Mouse (Mus musculus): Measurements from ENCODE around the gene Gm13287. TPM values are rescaled to one million over a fixed set of nuclear protein-coding genes. Genes with fewer than 3 reads are reported as not detected.
"Not testable (repeated sequence)": the region's sequence is repeated elsewhere in the genome, so short reads cannot be mapped to it uniquely, and the experiment has no call there.

The Gm13287 gene
- polyA plus RNA-seq, 1 experiment from 2014 or later, result not detected

DNA sequence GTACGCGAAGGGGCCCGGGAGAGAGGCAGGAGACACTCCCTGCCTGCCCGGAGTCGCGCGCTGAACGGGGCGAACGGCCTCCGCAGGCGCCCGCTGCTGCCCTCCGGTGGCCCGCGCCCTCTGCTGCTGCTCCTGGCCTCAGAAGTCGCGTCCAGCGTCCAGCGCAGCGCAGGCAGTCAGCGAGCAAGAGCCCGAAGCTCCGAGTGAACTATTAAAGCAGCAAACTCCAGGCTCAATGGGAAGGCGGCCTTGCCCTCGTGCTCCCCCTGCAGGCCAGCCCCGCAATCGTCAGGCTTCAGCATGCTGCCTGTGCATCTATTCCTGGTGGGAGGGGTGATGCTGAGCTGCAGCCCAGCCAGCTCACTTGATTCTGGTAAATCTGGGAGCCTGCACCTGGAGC is 11.8 kb upstream of the Gm13287 start, which contains the start of gene Gm13278:
Gene Gm13278, plus strand, starts transcription at position 301 of the 400 bp plus-strand sequence.
- not testable (repeated sequence) for H3K27me3 ChIP-seq (replicated peaks; ENCODE audit: control insufficient read depth, insufficient read depth, low read length); H3K9me3 ChIP-seq (ENCODE audit: control insufficient read depth, low read length); H3K4me2 ChIP-seq (ENCODE audit: low read depth, low read length); H3K36me3 ChIP-seq (ENCODE audit: control insufficient read depth, insufficient read depth, low read length); H3K4me3 ChIP-seq (ENCODE audit: low read length); H3K27ac ChIP-seq (ENCODE audit: low read length); H3K9ac ChIP-seq (ENCODE audit: low read depth, low read length); ATAC-seq; H3K4me1 ChIP-seq (ENCODE audit: control insufficient read depth, insufficient read depth, low read length)
- no CpG with 5 or more reads among the region's 28 CpGs for WGBS

DNA sequence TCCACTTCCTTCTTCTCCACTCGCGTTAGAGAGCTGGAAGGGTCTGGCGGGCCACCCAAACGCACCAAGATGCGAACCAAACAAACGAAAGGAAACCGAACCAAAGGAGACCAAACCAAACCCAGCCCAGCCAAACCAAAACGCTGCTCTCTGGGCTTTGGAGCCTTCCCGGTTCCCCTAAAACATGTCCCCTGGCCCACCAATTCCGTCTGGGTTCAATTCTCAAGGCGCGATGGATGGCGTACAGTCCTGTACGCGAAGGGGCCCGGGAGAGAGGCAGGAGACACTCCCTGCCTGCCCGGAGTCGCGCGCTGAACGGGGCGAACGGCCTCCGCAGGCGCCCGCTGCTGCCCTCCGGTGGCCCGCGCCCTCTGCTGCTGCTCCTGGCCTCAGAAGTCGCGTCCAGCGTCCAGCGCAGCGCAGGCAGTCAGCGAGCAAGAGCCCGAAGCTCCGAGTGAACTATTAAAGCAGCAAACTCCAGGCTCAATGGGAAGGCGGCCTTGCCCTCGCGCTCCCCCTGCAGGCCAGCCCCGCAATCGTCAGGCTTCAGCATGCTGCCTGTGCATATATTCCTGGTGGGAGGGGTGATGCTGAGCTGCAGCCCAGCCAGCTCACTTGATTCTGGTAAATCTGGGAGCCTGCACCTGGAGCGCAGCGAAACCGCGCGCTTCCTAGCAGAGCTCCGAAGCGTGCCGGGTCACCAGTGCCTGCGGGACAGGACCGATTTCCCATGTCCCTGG is 8.9 kb upstream of the Gm13287 start, which contains the start of gene Gm13275:
Gene Gm13275, plus strand, starts transcription at position 552 of the 740 bp plus-strand sequence.
- H3K27ac ChIP-seq (ENCODE audit: low read length); H3K9ac ChIP-seq (ENCODE audit: low read depth, low read length); H3K4me1 ChIP-seq (ENCODE audit: control insufficient read depth, insufficient read depth, low read length); H3K9me3 ChIP-seq (ENCODE audit: control insufficient read depth, low read length); H3K4me2 ChIP-seq (ENCODE audit: low read depth, low read length); ATAC-seq; H3K4me3 ChIP-seq (ENCODE audit: low read length); H3K36me3 ChIP-seq (ENCODE audit: control insufficient read depth, insufficient read depth, low read length); H3K27me3 ChIP-seq (replicated peaks; ENCODE audit: control insufficient read depth, insufficient read depth, low read length): not testable (repeated sequence)
- WGBS, result 0% methylated on average over 9 of the region's 52 CpGs

DNA sequence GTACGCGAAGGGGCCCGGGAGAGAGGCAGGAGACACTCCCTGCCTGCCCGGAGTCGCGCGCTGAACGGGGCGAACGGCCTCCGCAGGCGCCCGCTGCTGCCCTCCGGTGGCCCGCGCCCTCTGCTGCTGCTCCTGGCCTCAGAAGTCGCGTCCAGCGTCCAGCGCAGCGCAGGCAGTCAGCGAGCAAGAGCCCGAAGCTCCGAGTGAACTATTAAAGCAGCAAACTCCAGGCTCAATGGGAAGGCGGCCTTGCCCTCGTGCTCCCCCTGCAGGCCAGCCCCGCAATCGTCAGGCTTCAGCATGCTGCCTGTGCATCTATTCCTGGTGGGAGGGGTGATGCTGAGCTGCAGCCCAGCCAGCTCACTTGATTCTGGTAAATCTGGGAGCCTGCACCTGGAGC is 6.0 kb upstream of the Gm13287 start, which contains the start of gene Gm13279:
Gene Gm13279, plus strand, starts transcription at position 301 of the 400 bp plus-strand sequence.
- H3K27me3 ChIP-seq (replicated peaks; ENCODE audit: control insufficient read depth, insufficient read depth, low read length); H3K36me3 ChIP-seq (ENCODE audit: control insufficient read depth, insufficient read depth, low read length); ATAC-seq; H3K4me3 ChIP-seq (ENCODE audit: low read length); H3K4me1 ChIP-seq (ENCODE audit: control insufficient read depth, insufficient read depth, low read length); H3K9me3 ChIP-seq (ENCODE audit: control insufficient read depth, low read length); H3K4me2 ChIP-seq (ENCODE audit: low read depth, low read length); H3K9ac ChIP-seq (ENCODE audit: low read depth, low read length); H3K27ac ChIP-seq (ENCODE audit: low read length): not testable (repeated sequence)
- no CpG with 5 or more reads among the region's 28 CpGs for WGBS

DNA sequence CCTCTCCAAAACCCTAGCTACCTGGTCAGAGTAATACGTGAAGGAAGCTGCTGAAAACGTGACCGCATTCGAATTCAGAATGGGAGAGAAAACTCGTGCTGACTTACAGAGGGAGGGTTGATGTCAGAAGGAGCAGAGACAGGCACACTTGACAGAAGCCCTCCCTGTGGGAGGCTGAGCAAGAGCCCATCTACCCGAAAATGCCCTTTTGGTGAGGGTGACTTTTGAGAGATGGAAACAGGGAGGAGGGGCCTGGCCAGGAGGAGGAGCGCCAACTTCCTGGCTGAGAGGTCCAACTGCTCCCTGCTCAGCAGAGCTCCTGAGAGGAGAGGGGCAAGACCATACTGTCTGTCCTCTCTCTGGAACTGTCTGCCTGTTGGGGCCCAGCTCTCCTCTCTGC is 3.7 kb upstream of the Gm13287 start, which contains the start of gene Gm13285:
Gene Gm13285, plus strand, starts transcription at position 301 of the 400 bp plus-strand sequence.
- not testable (repeated sequence) for H3K9ac ChIP-seq (ENCODE audit: low read depth, low read length); H3K36me3 ChIP-seq (ENCODE audit: control insufficient read depth, insufficient read depth, low read length); H3K4me1 ChIP-seq (ENCODE audit: control insufficient read depth, insufficient read depth, low read length); H3K27ac ChIP-seq (ENCODE audit: low read length); H3K9me3 ChIP-seq (ENCODE audit: control insufficient read depth, low read length); H3K4me3 ChIP-seq (ENCODE audit: low read length); H3K4me2 ChIP-seq (ENCODE audit: low read depth, low read length); H3K27me3 ChIP-seq (replicated peaks; ENCODE audit: control insufficient read depth, insufficient read depth, low read length); ATAC-seq
- 21% methylated on average over 3 of the region's 7 CpGs for WGBS

DNA sequence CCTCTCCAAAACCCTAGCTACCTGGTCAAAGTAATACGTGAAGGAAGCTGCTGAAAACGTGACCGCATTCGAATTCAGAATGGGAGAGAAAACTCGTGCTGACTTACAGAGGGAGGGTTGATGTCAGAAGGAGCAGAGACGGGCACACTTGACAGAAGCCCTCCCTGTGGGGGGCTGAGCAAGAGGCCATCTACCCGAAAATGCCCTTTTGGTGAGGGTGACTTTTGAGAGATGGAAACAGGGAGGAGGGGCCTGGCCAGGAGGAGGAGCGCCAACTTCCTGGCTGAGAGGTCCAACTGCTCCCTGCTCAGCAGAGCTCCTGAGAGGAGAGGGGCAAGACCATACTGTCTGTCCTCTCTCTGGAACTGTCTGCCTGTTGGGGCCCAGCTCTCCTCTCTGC is 2.2 kb downstream of the Gm13287 start, which contains the start of gene Gm13288:
Gene Gm13288, plus strand, starts transcription at position 301 of the 400 bp plus-strand sequence.
- H3K9me3 ChIP-seq (ENCODE audit: control insufficient read depth, low read length); H3K27me3 ChIP-seq (replicated peaks; ENCODE audit: control insufficient read depth, insufficient read depth, low read length); H3K36me3 ChIP-seq (ENCODE audit: control insufficient read depth, insufficient read depth, low read length); H3K27ac ChIP-seq (ENCODE audit: low read length); H3K4me1 ChIP-seq (ENCODE audit: control insufficient read depth, insufficient read depth, low read length); ATAC-seq; H3K4me2 ChIP-seq (ENCODE audit: low read depth, low read length); H3K9ac ChIP-seq (ENCODE audit: low read depth, low read length): not testable (repeated sequence)
- no CpG with 5 or more reads among the region's 8 CpGs for WGBS
- H3K4me3 ChIP-seq (ENCODE audit: low read length), result peak within 1 kb of the TSS; percentile 16; the same call in 1 of the 2 replicates

DNA sequence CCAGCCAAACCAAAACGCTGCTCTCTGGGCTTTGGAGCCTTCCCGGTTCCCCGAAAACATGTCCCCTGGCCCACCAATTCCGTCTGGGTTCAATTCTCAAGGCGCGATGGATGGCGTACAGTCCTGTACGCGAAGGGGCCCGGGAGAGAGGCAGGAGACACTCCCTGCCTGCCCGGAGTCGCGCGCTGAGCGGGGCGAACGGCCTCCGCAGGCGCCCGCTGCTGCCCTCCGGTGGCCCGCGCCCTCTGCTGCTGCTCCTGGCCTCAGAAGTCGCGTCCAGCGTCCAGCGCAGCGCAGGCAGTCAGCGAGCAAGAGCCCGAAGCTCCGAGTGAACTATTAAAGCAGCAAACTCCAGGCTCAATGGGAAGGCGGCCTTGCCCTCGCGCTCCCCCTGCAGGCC is 2.7 kb downstream of the Gm13287 start:
- H3K36me3 ChIP-seq (ENCODE audit: control insufficient read depth, insufficient read depth, low read length); H3K9me3 ChIP-seq (ENCODE audit: control insufficient read depth, low read length); H3K4me2 ChIP-seq (ENCODE audit: low read depth, low read length); H3K27ac ChIP-seq (ENCODE audit: low read length); H3K4me1 ChIP-seq (ENCODE audit: control insufficient read depth, insufficient read depth, low read length); H3K27me3 ChIP-seq (replicated peaks; ENCODE audit: control insufficient read depth, insufficient read depth, low read length); ATAC-seq; H3K9ac ChIP-seq (ENCODE audit: low read depth, low read length): not testable (repeated sequence)
- peak overlapping the region; percentile 16; the same call in 1 of the 2 replicates for H3K4me3 ChIP-seq (ENCODE audit: low read length)
- WGBS, result 2% methylated on average over 11 of the region's 34 CpGs

DNA sequence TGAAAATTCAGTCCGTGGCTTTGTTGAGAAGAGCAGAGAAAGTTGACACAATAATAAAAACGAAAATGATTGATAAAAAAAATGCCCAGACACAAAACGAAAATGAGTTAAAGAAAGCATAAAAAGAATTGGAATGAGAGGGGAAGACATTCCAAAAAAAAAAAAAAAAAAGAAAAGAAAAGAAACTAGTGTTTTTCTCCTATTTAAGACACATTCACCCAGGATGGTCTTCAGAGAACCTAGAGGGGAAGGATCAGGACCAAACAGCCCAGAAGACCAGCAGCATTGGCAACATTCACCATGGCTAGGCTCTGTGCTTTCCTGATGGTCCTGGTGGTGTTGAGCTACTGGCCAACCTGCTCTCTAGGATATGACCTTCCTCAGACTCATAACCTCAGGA is 12.9 kb downstream of the Gm13287 start, which contains the start of gene Ifna7:
Gene Ifna7, plus strand, starts transcription at position 301 of the 400 bp plus-strand sequence.
- Histone ChIP-seq H3K9me3 (ENCODE audit: control insufficient read depth, low read length) (no peaks in the 10 kb centered on the region), H3K27ac (ENCODE audit: low read length) (no peak within 1 kb of the TSS), H3K36me3 (ENCODE audit: control insufficient read depth, insufficient read depth, low read length) (no peaks in the 10 kb centered on the region), H3K4me2 (ENCODE audit: low read depth, low read length) (no peak within 1 kb of the TSS), H3K9ac (ENCODE audit: low read depth, low read length) (no peak within 1 kb of the TSS), H3K4me1 (ENCODE audit: control insufficient read depth, insufficient read depth, low read length) (no peaks in the 10 kb centered on the region), H3K4me3 (ENCODE audit: low read length) (no peak within 1 kb of the TSS), H3K27me3 (replicated peaks; ENCODE audit: control insufficient read depth, insufficient read depth, low read length) (no peaks in the 10 kb centered on the region)
- 66% methylated on average over 3 of the region's 3 CpGs for WGBS
- ATAC-seq, result no peak

DNA sequence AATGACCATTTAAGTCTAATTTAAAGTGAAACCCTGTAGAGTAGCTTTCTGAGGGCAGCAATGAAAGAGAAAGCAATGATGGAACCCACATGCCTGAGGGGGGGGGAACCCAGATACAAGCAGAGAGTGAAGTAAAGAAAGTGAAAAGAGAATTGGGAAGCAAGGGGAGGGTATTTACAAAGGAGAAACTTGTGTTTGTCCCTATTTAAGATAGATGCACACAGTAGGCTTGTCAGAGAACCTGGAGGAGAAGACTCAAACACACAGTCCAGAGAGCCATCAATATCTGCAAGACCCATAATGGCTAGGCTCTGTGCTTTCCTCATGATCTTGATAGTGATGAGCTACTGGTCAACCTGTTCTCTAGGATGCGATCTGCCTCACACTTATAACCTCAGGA is 16.6 kb downstream of the Gm13287 start, which contains the start of gene Ifna11:
Gene Ifna11, plus strand, starts transcription at position 301 of the 400 bp plus-strand sequence.
- H3K9ac ChIP-seq (ENCODE audit: low read depth, low read length), result no peak within 1 kb of the TSS
- H3K27ac ChIP-seq (ENCODE audit: low read length), result no peak within 1 kb of the TSS
- H3K9me3 ChIP-seq (ENCODE audit: control insufficient read depth, low read length), result no peaks in the 10 kb centered on the region
- no peak within 1 kb of the TSS for H3K4me3 ChIP-seq (ENCODE audit: low read length)
- H3K36me3 ChIP-seq (ENCODE audit: control insufficient read depth, insufficient read depth, low read length), result no peaks in the 10 kb centered on the region
- ATAC-seq, result no peak
- WGBS, result 82% methylated on average over 1 of the region's 1 CpGs
- no peak within 1 kb of the TSS for H3K4me2 ChIP-seq (ENCODE audit: low read depth, low read length)
- no peaks in the 10 kb centered on the region for H3K4me1 ChIP-seq (ENCODE audit: control insufficient read depth, insufficient read depth, low read length)
- H3K27me3 ChIP-seq (replicated peaks; ENCODE audit: control insufficient read depth, insufficient read depth, low read length), result no peaks in the 10 kb centered on the region

DNA sequence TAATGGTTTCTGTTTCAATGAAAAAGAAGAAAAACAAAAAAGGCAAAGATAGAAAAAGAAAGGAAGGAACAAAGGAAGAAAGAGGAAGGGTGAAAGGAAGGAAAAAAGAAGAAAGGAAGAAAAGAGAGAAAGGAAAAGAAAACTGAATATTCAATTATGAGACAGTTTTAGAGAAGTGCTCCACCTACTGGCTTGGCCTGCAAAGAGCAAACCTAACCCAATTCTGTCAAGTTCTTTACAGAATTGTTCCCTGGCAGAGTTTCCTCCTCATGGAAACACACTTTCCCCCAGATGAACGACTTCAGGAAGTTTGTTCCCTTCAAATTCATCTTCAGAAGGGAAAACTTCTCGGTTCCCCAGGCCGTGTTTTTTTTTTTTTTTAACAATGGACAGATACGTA is 19.9 kb downstream of the Gm13287 start:
- no peak for ATAC-seq
- Histone ChIP-seq H3K4me3 (ENCODE audit: low read length) (no peak overlapping the region), H3K4me2 (ENCODE audit: low read depth, low read length) (no peak overlapping the region), H3K27me3 (replicated peaks; ENCODE audit: control insufficient read depth, insufficient read depth, low read length) (no peaks in the 10 kb centered on the region), H3K36me3 (ENCODE audit: control insufficient read depth, insufficient read depth, low read length) (no peaks in the 10 kb centered on the region), H3K27ac (ENCODE audit: low read length) (no peak overlapping the region), H3K9me3 (ENCODE audit: control insufficient read depth, low read length) (no peaks in the 10 kb centered on the region), H3K9ac (ENCODE audit: low read depth, low read length) (no peak overlapping the region), H3K4me1 (ENCODE audit: control insufficient read depth, insufficient read depth, low read length) (no peaks in the 10 kb centered on the region)
- WGBS, result 23% methylated on average over 4 of the region's 4 CpGs

All from intestine, embryonic 16.5 days (tissue).